Mouse (Mus musculus) urinary bladder, postnatal 10 days (tissue): ENCODE results near the gene Dut.
"Not testable (repeated sequence)": the region's sequence is repeated elsewhere in the genome, so short reads cannot be mapped to it uniquely, and the experiment has no call there.

Experiments
- DNase-seq: peaks from one replicate; pipeline ENCODE4 v3.0.0; 2022; ENCODE audit warnings: low spot score

The Dut gene

GRCm38 (mm10) chr2:125254630-125255029 lies 7.6 kb downstream of the Dut start:
- DNase-seq = no peak

DNA sequence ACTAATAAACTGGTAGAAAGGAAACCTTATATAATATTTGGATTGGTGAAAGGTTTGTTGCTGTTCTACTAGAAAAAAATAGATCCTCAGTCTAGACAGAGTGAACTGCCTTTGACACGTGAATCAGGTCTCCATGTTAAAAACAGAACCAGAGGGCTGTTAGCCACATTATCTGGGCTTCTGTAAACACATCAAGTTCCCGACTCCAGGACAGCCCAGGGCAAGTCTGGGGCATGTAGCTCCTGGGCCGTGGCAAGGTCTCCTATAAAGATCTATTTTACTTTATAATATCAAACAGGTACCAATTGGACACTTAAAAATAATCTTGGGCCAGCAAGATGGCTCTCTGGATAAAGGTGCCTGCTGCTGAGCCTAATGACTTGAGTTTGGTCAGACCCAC lies 8.9 kb downstream of the Dut start:
- DNase-seq = no peak

GRCm38 (mm10) chr2:125259230-125260120 lies 12.5 kb downstream of the Dut start:
- DNase-seq = no peak

DNA sequence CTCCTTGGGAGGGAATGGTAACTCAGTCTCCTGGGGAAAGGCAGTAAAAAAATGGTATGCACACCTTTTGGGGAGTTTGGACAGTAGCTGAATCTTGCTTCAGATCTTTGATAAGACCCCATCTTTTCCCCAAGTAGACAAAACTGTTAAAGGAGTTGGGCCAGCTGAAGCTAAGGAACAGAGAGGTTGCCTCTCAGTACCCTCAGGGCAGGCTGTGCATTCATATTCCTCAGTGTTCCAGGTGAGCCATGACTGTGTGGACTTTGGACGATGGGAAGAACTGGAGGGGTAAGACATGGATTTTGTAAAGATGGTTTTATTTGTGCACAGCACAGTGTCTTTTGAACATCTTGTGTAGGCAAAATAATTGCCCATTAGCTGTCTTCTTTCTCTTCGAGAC lies 13.3 kb downstream of the Dut start:
- no peak for DNase-seq

DNA sequence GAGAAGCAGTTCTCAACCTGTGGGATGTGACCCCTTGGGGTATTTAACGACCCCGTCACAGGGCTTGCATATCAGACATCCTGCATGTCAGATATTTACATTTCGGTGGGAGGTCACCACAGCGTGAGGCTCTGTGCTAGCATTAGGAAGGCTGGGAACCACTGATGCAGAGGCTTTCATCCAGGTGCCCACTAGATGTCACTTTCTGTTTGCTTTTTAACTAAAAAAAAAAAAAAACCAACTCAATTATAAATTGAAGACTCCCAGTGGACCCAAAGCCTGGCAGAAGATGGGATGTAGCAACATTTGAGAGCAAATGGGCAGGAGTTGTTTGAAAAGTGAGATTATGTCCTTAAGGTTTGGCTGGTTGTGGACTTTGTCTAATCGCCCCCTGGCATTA lies 16.1 kb downstream of the Dut start:
- no peak for DNase-seq

DNA sequence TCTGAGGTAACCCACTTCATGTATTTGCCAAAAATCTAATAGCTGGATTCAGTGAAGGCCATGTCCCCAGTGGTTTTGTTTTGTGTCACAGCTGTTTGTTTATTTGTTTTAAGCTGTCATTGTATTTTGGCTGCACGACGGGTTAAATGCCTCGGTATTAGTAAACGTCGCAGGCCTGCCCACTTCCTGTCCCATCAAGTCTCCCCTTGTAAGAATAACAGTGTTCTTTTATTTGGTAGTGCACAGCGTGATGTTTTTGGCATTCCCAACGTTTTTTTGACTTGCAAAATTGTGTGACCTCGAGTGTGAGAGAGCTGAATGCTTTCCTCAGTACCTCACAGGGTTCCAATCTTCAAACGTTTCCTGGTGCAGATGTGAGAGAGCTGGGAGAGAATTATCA lies 16.8 kb downstream of the Dut start:
- DNase-seq = no peak

DNA sequence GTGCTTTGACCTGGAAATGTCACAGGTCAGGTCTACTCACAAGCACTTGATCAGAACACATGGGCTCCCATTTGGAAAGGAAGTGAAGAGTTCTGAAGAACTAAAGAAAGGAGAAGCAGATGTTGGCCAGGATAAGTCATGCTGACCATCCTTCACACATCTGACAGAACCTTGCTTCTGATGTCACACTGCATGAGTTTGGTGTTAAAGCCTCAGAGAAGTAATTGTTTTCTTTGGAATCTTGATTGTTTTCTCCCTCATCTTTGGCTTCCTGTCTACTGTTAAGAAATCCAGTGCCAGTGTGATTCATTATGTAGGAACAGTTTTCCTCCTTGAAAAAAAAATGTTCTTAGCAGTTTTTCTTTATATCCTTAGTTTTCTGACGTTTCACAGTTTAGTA lies 21.9 kb downstream of the Dut start:
- no peak for DNase-seq

DNA sequence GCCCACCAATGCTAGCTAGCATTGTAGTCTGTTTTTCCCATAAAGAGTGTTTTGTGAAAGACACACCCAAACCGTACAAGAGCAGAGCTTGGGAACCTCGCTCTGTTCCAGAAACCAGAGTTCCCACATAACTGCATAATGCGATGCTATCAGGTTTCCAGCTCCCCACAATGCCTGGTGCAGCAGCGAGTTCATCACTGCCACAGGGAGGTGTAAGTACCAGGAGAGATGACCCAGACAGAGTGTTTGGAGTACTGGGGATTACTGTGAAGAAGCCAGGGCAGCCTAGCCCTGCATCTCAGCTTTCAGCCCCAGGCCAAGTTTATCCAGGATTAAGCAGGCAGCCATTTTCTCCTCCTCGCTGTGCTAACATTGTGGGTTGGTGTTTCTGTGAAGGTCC lies 28.6 kb downstream of the Dut start:
- no peak for DNase-seq

GRCm38 (mm10) chr2:125276692-125277091 lies 29.7 kb downstream of the Dut start:
- DNase-seq = no peak

GRCm38 (mm10) chr2:125278474-125278873 lies 31.5 kb downstream of the Dut start:
- no peak for DNase-seq

GRCm38 (mm10) chr2:125279995-125280394 lies 33.0 kb downstream of the Dut start:
- not testable (repeated sequence) for DNase-seq

GRCm38 (mm10) chr2:125282334-125283206 lies 35.6 kb downstream of the Dut start:
- DNase-seq = no peak

GRCm38 (mm10) chr2:125285777-125286176 lies 38.8 kb downstream of the Dut start:
- DNase-seq = no peak

DNA sequence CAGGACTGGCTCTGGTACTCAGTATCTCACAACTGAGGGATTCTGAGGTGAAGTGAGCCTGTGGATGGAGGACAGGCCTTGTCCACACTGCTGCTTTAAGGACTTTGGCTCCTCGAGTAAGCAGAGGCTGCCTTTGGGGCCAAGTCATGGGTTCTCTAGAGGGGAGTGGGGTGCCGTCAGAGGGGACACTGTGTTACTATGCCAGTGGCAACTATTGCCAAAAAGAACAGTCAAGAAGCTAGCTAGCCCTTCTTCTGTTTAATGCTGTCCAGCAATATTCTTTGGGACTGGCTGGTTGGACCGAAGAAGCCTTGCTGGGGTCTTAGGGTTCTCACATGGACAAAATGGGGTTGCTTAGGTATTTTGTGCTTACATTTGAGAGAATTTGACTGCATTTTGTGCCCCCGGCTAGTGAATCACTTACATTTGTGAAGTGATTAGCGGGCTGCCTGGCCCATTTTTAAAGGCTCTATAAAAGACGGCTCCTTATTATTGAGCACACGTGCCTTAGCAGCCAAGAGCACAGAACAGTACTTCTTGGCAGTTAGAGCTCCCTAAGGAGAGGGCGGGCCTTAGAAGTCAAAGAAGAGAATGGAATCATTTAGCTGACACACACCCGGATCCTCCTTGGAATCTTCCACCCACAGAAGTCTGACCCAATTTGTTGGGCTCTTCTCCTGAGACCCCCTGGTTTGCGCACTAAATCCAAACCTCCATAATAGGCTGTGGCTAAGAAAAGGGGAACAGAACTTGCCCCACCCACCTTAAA lies 43.4 kb downstream of the Dut start:
- no peak for DNase-seq

GRCm38 (mm10) chr2:125291101-125291500 lies 44.1 kb downstream of the Dut start:
- no peak for DNase-seq

GRCm38 (mm10) chr2:125292616-125293015 lies 45.6 kb downstream of the Dut start:
- DNase-seq = no peak

DNA sequence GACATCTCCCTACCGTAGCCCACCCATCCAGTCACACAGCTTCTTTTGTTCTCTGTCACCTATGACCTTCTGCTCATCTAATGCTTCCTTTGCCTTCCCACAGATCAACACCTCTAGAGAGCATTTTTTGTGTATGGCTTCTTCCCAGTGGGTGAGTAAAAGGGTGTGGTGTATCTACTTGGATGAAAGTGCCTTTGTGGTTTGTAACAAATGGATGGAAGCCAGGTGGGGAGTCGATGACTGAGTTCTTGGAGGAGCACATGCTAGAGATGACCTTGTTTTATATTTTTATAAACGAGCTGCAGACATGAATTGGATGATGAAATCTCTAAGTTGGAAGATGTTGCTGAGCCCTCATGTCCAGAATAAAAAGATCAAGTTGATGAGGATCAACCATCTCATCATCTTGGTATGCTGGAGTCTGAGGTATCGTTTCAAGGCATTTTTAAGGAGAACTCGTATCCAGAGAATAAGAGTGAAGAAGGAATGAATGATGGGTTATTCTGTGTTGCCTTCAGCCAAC lies 47.0 kb downstream of the Dut start:
- no peak for DNase-seq

- no peak for DNase-seq
These were observed 48.5 kb downstream of the Dut start for GRCm38 (mm10) chr2:125295526-125295925.

DNA sequence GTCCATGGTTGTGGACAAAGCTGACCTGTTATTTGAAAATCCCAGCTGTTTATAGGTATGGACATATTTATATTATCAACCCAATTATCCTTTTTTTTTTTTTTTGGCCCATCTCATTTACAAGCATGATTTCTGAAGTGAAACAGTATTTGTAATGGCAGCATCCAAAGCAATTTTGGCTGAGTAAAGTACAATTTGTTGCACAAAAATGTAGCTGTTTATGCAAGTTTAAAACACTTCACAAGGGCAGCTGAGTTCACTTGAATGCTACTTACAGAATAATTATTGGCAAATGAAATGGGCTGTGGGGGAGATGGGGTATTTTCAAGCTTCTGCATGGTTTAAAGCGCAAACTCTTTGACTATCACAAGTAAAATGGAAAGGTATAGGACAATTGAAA lies 51.9 kb downstream of the Dut start:
- no peak for DNase-seq

- no peak for DNase-seq
These were observed 55.1 kb downstream of the Dut start for GRCm38 (mm10) chr2:125301877-125302624.

GRCm38 (mm10) chr2:125302625-125302924 lies 55.6 kb downstream of the Dut start:
- no peak for DNase-seq
